Mouse (Mus musculus) G1E-ER4 (cell line): ENCODE results near the gene Vamp2. TPM values are rescaled to one million over a fixed set of nuclear protein-coding genes. Genes with fewer than 3 reads are reported as not detected.

Experiments used
- GATA1 ChIP-seq: IDR thresholded peaks from one replicate; pipeline ENCODE4 v1.8.0; 2012; ENCODE audit warnings: low read length, inconsistent platforms
- polyA plus RNA-seq: library from polyadenylated mRNA; stranded (reverse); fragments of >175 nt; gene quantifications from 2 replicates; pipeline ENCODE4 v1.2.3, GENCODE M21; 2012

Gene Vamp2
- polyA plus RNA-seq, 1 experiment: 39.6 TPM

DNA sequence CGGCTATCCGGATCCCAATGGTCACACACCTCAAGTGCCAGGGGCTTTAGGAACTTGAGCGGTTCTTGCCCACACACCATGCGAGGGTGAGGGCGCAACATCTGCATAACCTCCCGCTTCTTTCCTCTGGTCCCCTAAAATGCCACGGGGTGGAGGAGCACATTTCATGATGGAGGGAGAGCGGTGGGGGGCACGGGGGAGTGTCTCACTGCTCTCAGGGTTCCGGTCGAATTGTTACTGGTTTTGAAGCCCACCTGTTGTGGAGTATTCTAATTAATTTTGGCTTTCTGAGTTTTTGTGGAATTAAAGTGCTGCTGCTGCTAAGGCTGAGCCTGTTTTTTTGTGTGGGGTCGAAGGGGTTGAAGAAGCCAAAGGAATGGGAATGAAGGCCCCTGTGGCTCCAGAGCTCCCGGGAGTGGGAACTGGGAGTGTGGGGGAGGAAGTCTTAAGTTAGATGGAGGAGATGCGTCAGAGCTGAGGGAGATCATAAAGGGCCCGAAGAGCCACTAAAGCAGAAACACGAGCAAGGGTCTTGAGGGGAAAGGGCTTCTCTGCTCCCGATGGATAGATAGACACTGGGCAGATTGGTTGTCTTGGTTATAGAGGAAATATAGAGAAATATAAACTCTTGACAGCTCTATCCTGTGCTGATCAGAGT lies 26.9 kb upstream of the Vamp2 start:
- no peak for TF ChIP-seq GATA1

DNA sequence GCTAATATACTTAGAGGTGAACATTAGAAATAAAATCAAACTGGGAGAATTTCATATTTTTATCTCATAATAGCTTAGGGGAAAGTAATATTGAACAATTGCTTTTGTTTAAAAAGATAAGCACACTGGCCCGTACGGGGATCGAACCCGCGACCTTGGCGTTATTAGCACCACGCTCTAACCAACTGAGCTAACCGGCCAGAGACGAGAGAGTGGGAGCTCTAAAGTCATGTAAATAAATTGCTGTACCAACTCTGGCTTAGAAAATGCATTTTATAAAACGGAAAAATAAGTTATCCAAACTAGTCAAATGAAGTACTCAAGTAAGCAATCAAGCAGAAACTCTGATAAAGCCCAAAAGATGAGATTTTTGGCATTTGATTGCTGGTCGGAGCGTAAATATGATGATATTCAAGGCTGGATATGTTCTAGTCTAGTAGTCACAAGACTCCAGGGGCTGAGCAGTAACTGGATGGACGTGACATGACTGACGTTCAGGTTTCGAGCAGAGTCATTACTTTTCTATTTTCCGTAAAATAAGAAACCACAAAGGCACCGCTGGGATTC lies 26.0 kb upstream of the Vamp2 start:
- TF ChIP-seq GATA1: no peak

DNA sequence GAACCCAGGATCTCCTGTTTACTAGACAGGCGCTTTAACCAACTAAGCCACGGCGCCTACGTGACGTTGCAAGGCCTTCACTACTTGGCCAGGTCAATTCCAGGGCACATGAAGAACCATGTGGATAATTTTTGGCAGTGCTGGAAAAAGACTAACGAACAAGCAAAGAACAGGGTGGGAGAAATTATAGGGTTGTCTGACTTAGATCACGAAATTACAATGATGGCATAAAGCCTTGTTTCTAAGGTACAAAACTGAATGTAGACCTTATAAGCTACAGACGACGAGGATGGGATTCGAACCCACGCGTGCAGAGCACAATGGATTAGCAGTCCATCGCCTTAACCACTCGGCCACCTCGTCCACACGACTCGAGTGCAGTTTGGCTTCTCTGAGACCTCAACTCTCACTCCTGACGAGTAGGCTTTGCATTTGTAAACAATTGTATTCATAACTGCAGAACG lies 25.5 kb upstream of the Vamp2 start:
- no peak for TF ChIP-seq GATA1

DNA sequence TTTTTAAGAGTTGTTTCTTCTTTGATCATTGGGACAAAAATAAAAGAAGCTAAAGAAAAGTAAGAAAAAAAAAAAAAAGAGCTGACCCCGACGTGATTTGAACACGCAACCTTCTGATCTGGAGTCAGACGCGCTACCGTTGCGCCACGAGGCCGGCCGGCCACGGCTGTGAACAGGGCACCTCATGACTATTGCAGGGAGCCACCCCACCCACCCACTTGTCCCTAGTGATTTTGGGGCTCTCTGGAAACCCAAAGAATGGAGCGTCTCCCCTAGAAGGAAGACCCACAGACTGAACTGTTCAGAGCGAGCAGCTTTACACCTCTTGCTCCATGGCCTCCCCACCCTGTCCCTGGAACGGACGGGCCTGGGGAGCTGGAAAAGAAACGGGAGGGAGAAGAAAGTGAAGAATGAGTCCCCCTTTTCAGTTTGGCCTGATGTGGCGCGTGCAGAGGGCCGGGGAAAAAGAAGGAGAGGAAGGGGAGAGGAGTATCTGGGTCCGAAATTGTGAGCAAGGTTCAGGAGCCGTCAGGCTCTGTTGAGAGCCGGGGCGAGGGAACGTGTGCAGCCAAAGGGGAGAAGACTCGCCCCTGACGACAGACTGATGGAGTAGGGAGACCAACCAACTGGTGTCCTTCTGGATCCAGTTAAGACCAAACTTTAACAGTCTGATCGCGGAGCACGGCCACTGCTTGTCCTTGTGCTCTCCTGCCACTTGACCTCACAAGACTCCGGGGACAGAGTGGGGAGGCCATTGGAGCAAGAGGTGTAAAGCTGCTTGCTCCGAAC lies 24.7 kb upstream of the Vamp2 start:
- TF ChIP-seq GATA1: no peak

DNA sequence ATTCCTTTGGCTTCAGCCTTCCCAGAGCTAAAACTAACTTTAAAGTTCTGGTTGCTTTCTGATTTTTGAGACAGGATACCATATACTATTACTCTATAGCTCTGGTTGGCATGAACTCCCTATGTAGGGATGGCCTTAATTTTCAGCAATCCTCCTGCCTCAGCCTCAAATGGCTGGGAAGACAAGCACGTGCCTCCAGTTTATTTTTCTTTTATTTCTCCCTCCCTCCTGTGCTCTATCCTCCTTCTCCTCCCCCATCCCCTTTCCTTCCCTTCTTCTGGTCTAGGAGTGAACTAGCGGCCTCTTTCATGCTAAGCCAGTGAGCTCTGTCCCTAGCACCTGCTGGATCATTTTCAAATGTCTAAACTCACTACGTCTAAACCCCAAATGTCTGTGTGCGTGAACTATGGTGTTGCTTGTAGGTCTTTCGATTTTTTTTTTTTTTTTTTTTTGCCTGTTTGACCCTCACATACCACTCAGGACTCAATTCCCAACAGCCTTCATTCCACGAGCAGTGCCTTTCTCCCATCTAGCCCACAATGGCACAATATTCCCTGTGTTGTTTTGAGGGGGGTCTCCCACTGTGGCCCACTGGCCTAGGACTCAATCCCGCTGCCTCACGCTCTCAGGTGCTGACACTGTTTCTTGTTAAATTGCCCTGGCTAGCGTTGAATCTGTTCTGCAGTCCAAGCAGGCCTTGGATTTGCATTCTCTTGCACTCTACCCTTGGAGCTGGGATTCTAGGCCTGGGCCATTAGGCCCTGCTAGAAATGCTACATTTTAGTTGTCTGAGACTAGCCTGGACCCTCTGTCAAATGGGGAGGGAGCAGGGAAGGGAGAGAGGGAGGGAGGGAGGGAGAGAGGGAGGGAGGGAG lies 23.8 kb upstream of the Vamp2 start:
- TF ChIP-seq GATA1: no peak

DNA sequence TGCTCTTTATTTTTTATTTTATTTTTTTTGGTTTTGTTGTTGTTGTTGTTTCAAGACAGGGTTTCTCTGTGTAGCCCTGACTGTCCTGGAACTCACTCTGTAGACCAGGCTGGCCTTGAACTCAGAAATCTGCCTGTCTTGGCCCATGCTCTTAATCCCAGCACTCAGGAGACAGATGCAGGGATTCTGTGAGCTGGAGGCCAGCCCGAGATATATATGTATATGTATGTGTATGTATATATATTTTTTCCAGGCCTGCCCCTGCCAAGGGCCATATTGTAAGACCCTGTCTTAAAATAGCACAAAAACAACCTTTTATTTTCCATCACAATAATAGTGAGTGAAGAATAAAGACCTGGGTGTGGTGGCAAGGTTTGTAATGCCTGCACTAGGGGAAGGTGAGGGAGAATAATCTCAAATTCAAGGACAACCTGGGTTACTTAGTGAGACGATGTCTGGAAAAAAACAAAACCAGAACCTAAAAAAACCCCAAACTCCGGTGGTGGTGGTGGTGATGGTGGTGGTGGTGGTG lies 22.8 kb upstream of the Vamp2 start:
- no peak for TF ChIP-seq GATA1

DNA sequence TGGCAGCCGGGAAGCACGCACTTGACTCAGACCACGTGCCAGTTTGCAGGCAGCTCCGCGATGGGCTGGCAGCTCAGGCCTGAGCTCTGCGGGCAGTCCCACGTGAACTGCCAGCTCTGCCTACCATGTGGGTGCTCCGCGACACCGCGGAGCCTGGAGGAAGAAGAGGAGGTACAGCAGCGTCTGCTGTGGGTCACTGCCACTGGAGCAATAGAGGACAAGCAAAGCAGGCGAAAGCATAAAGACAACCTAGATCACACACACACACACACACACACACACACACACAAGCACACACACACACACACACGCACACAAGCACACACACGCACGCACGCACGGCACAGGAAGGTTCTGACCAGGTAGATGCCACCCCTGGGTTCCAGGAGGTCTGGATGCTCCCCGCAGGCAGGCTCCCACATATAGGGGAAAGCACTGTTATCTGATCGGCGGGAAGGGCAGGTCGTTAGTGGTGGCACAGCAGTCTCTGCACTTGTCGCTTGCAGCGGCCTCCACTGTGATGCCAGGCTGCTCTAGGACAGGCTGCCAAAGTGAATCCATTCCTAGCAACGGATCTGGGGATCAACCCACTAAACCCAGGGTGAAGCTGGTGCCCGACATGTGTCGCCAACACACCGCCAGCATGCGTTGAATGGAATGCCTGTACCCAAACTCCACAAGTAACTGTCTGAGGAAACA lies 22.0 kb upstream of the Vamp2 start:
- TF ChIP-seq GATA1: peak; percentile 53

DNA sequence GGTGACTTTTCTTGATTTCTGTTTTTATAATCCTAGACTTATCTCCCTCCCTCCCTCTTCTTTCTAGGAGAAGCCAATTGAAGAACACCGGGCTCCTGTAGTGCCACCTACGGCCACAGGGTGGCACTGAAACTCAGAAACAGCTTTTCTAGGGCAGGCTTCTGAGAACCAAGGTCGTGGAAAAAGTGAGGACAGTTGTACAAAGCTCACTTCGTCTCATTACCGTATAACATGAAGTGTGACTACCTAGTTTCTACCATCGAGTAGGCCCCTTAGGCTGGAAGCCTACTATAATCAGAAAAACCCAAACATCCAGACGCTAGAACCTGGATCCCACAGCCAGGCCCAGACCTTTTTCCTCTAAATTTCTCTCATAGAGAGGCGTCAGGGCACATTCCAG lies 21.3 kb upstream of the Vamp2 start:
- TF ChIP-seq GATA1: no peak

DNA sequence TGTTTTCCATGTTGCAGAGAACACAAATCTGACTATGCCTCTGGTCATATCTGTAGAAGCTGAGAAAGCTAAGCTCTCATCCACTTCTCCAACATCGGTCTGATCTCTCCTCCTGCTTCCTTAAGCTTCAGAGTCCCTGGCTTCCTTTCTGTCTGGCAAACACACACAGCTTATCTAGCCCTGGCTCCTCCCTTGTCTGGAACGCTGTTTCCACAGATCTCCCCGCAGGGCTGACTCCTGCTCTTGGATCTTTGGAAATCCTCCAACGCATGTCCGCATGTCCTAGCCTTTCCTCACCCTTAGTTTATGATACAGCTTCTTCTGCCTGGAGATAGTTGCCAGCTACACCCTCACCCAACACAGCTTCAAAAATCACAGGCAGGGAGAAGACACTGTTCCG lies 20.7 kb upstream of the Vamp2 start:
- TF ChIP-seq GATA1: no peak

DNA sequence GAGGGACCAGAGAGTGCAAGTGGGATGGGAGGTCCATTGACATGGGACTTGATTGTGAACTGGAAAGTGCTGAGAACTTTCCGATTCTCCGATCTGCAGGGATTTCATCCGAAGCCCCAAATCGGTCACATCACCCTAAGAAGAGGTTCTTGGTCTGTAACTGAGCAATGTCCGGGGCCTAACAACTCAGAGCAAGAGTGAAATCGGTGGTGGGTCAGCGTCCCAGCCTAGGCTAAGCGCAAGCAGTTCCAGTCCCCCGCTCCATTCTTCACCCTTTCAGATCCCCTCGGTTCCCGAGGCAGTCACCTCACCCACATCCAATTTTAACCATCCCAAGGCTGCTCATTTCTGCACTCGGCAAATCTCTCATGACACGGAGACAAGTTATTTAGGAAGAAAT lies 18.2 kb upstream of the Vamp2 start:
- no peak for TF ChIP-seq GATA1

DNA sequence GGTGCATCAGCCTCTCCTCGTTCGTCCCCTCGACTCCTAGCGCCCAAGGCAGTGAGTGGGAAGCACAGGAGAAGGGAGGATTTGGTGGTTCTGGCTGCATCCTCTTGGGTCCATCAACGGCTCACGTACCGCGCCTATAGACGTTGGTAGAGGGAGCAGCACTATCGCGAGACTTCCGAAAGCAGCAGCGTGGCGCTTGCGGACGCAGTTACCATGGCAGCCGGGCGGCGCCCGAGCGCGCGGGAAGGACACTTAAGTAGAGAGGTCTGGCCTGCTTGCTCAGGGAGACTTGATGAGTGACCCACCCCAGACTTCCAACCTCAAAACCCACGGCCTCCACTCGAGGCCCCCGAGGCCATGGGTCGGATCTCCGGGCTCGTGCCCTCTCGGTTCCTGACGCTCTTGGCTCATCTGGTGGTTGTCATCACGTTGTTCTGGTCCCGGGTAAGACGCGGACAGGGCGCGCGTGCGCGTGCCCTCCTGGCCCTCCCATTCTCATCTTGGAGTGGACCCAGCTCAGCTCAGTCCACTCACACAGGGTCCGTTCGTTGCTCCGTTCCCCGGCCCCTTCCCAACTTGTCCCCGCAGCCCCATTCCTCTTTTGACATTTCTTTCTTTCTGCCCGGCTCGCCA lies 17.6 kb upstream of the Vamp2 start, which contains the start of gene Tmem107:
Gene Tmem107, plus strand, starts transcription at position 217 of the 633 bp plus-strand sequence.
- TF ChIP-seq GATA1: no peak

DNA sequence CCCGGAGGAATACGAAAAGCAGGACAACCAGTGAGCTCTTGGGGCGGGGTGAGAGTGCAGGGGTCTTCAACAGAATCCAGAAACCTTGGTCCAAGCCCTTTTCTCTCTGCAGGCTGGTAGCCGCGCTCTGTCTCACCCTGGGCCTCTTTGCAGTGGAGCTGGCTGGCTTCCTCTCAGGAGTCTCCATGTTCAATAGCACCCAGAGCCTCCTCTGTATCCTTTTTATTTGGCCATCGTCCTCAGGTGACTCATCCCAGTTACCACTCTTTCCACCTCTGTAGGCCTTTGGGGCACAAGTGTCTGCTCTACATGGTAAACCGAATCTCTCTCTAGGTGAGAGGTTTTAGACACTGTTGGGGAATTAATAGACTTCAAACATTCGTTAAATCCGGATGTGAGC lies 17.0 kb upstream of the Vamp2 start:
- no peak for TF ChIP-seq GATA1

DNA sequence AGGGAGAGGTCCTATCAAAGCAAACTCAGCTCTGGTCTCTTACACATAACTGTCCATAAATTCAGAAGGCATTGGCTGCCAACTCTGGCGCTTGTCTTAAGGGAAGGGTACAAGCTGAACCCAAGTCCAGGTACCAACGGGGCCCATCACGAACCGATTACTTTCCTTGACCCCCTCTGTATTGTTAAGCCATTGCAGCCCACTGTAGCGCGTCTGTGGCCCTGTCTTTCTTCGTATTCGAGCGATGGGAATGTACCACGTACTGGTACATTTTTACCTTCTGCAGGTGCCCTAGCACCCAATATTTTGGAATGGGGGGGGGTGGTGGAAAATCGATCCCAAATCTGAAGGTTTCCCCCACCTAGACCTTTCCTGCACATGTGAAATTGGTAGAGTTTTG lies 16.1 kb upstream of the Vamp2 start:
- TF ChIP-seq GATA1: no peak

DNA sequence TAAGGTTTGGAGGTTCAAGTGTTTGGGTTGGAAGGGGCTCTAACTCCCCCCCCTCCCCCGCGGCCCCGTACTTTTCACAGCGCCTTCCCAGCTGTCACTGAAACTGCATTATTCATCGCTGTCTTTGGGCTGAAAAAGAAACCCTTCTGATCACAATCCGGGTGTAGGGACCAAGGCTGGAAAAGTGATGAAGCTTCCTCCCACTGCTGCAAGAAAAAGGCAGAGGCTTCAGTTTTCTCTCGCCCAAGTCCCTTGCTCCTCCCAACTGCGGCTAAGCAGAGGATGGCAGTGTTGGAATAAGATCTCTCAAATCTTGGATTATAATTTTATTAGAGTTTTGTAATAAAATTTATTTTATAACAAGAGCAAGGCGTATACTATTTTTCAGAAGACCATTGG lies 15.6 kb upstream of the Vamp2 start:
- no peak for TF ChIP-seq GATA1
